Mouse (Mus musculus): ENCODE data around the gene Cav1. TPM values are rescaled to one million over a fixed set of nuclear protein-coding genes. Genes with fewer than 3 reads are reported as not detected.

Gene Cav1
- polyA plus RNA-seq (2016; fragmentation: Nextera tagmentation; extraction: Ambion mirVana): 15.3 and 22.4 TPM in 2 replicates

DNA sequence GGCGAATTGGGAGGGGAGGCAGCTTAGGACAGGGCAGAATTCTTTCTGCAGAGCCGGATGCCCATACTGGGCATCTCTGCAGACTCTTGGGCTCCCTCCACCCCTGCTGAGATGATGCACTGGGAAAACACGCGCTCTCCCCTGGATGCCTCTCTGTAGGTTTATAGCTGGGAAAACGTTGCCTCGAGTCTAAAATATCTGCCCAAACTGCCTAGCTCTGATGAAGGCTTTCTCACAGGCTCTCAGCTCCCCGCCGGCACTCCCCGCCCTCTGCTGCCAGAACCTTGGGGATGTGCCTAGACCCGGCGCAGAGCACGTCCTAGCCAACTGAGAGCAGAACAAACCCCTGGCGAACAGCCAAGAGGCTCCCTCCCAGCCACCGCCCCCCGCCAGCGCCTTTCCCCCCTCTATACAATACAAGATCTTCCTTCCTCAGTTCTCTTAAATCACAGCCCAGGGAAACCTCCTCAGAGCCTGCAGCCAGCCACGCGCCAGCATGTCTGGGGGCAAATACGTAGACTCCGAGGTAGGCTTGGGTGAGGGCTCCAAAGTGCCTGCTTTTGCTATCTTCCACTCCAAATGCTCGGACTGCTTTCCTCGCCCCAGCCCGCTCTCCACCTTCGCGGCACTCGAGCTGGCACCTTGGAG lies at the start of gene Cav1:
Gene Cav1, plus strand, starts transcription at position 382 of the 648 bp plus-strand sequence.
- under 1% methylated on average over 26 of the region's 26 CpGs for WGBS
- peaks cover 42% of the 10 kb centered on the region for H3K27me3 ChIP-seq (ENCODE audit: low read depth, poor library complexity, severe bottlenecking)
- peak within 1 kb of the TSS; percentile 55 for H3K4me3 ChIP-seq
- H3K4me1 ChIP-seq: peaks cover 24% of the 10 kb centered on the region
- H3K27ac ChIP-seq: peak within 1 kb of the TSS; percentile 46; the same call in 1 of the 2 replicates
- peak; percentile 70 for DNase-seq (ENCODE audit: low spot score)
- H3K9me3 ChIP-seq (replicated peaks): no peaks in the 10 kb centered on the region
- no peaks in the 10 kb centered on the region for H3K36me3 ChIP-seq

DNA sequence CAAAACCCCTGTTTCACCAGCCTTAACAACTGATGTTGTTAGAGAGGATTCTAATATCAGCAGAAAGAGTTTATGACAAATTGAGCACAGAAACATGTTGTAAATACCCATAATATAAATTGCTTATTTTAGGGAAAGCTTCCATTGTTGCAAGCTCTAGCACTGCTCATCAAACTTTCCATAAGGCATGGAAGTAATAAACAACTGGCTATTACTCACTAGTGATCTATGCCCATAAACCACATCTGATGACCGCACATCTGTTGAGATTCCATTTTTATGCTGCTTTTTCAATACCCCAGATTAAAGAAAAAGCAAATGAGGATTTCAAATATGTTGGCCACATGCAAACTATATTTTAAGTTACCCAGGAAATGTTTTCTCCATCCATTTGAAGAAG lies 48.0 kb upstream of the Cav1 start:
- DNase-seq (ENCODE audit: low spot score): no peak
- H3K27ac ChIP-seq: no peak overlapping the region
- WGBS: 93% methylated on average over 1 of the region's 1 CpGs

DNA sequence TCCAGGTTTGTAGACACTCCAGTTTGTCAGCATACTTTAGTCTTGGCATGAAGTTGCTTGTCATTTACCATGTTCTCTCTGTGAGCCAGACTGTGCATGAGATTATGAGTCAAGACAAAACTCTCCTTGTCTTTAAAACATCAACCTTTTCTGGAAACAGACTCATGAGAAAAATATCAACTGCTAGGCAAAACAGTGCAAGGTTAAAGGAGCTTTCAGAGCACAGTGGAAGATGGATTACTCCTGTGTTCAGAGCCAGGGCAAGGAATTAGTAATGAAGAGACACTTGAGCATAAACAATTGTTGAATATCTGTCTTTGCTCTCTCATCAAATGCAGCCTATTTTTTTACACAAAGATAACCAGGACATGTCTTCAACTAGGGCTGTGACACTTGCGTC lies 47.2 kb upstream of the Cav1 start:
- 88% methylated on average over 1 of the region's 1 CpGs for WGBS
- no peak for DNase-seq (ENCODE audit: low spot score)
- H3K27me3 ChIP-seq (ENCODE audit: low read depth, poor library complexity, severe bottlenecking): no peaks in the 10 kb centered on the region
- no peaks in the 10 kb centered on the region for H3K9me3 ChIP-seq (replicated peaks)
- H3K36me3 ChIP-seq: no peaks in the 10 kb centered on the region
- no peaks in the 10 kb centered on the region for H3K4me1 ChIP-seq
- H3K27ac ChIP-seq: no peak overlapping the region
- no peak overlapping the region for H3K4me3 ChIP-seq

More for the DNA sequence above, 48.0 kb upstream of the Cav1 start:
- H3K36me3 ChIP-seq: no peaks in the 10 kb centered on the region
- H3K4me1 ChIP-seq: no peaks in the 10 kb centered on the region
- no peaks in the 10 kb centered on the region for H3K27me3 ChIP-seq (ENCODE audit: low read depth, poor library complexity, severe bottlenecking)
- H3K9me3 ChIP-seq (replicated peaks): no peaks in the 10 kb centered on the region
- H3K4me3 ChIP-seq: no peak overlapping the region

DNA sequence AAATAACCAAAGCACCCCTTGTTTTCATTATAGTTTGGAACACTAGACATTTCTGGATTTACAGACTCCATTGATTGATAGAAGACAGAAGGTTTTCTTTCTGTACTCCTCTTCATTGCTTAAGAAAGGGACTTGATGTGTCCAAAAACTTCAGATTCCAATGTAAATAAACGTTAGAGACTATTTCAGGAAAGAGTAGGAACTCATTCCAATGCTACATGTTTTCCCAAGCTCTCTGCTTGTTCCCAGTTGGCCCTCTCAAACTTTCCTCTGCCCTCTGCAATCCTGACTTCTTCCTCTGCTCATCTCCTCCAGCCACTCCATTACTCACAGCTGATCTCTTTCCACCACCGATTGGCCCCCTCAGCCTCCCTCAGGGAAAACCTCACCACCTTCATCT lies 43.3 kb upstream of the Cav1 start:
- no peaks in the 10 kb centered on the region for H3K27me3 ChIP-seq (ENCODE audit: low read depth, poor library complexity, severe bottlenecking)
- H3K4me3 ChIP-seq: no peak overlapping the region
- H3K9me3 ChIP-seq (replicated peaks): no peaks in the 10 kb centered on the region
- DNase-seq (ENCODE audit: low spot score): no peak
- no peak overlapping the region for H3K27ac ChIP-seq
- WGBS: 63% methylated on average over 2 of the region's 2 CpGs
- no peaks in the 10 kb centered on the region for H3K4me1 ChIP-seq
- no peaks in the 10 kb centered on the region for H3K36me3 ChIP-seq

DNA sequence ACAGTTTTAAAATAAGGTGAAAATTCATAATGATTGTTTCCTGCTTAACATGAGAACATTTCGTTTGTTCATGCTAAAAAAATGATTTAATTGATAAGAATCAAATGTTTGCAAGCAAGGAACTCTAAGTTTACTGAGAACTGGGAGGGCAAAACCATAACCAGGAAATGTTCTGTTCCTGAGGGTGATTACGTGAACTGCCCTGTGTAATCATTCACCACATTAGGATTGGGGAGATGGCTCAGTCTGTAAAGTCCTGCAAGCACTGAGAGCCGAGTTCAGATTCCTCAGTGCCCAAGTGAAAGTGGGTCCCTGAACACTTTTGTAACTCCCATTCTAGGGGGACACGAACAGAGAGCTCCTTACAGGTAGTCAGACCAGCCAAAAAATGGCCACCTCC lies 41.1 kb upstream of the Cav1 start:
- Histone ChIP-seq H3K27ac (no peak overlapping the region), H3K36me3 (no peaks in the 10 kb centered on the region), H3K4me3 (no peak overlapping the region), H3K4me1 (no peaks in the 10 kb centered on the region), H3K9me3 (replicated peaks) (no peaks in the 10 kb centered on the region), H3K27me3 (ENCODE audit: low read depth, poor library complexity, severe bottlenecking) (no peaks in the 10 kb centered on the region)
- 74% methylated on average over 4 of the region's 4 CpGs for WGBS
- no peak for DNase-seq (ENCODE audit: low spot score)

DNA sequence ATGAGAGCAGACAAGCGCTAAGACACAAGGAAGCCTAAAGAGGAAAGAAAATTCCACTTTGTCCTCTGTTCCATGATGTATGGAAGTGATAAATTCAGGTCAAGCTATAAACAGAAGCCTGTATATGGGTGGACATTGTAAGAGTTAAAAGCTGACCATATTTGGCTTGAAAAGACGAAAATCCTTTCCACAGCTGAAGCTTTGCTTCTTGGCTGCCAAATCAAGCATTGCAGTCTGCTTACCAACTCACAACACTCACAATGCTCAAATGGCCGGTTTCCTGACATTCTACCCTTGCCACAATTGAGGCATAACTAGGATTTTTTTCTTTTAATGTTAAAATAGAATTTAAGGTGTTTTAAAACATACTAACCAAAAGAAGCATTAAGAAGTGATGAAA lies 39.7 kb upstream of the Cav1 start:
- Histone ChIP-seq H3K4me3 (no peak overlapping the region), H3K27ac (no peak overlapping the region), H3K27me3 (ENCODE audit: low read depth, poor library complexity, severe bottlenecking) (no peaks in the 10 kb centered on the region), H3K36me3 (no peaks in the 10 kb centered on the region), H3K4me1 (no peaks in the 10 kb centered on the region), H3K9me3 (replicated peaks) (no peaks in the 10 kb centered on the region)
- 90% methylated on average over 3 of the region's 3 CpGs for WGBS
- DNase-seq (ENCODE audit: low spot score): no peak

DNA sequence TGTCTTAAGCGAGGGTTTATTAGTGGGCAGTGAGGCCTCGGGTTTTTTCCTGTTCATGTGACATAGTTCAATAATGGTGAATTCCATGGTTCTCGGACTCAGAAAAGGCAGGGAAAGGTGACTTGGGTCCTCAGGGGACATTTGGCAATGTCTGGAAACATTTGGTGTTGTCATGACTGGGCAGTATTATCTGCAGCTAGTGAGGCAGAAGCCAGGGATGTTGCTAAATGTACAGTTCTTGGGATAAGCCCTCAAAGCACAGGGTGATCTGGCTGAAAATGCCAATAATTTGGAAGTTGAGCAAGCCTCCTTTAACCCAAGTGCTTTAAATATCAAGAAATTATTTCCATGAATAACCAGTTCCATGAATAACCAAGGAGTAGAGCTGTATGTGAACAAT lies 27.8 kb upstream of the Cav1 start:
- H3K27me3 ChIP-seq (ENCODE audit: low read depth, poor library complexity, severe bottlenecking): peaks cover 29% of the 10 kb centered on the region
- WGBS: 87% methylated on average over 3 of the region's 3 CpGs
- DNase-seq (ENCODE audit: low spot score): no peak
- no peaks in the 10 kb centered on the region for H3K9me3 ChIP-seq (replicated peaks)
- peaks cover 17% of the 10 kb centered on the region for H3K4me1 ChIP-seq
- H3K27ac ChIP-seq: no peak overlapping the region
- H3K4me3 ChIP-seq: no peak overlapping the region
- no peaks in the 10 kb centered on the region for H3K36me3 ChIP-seq

DNA sequence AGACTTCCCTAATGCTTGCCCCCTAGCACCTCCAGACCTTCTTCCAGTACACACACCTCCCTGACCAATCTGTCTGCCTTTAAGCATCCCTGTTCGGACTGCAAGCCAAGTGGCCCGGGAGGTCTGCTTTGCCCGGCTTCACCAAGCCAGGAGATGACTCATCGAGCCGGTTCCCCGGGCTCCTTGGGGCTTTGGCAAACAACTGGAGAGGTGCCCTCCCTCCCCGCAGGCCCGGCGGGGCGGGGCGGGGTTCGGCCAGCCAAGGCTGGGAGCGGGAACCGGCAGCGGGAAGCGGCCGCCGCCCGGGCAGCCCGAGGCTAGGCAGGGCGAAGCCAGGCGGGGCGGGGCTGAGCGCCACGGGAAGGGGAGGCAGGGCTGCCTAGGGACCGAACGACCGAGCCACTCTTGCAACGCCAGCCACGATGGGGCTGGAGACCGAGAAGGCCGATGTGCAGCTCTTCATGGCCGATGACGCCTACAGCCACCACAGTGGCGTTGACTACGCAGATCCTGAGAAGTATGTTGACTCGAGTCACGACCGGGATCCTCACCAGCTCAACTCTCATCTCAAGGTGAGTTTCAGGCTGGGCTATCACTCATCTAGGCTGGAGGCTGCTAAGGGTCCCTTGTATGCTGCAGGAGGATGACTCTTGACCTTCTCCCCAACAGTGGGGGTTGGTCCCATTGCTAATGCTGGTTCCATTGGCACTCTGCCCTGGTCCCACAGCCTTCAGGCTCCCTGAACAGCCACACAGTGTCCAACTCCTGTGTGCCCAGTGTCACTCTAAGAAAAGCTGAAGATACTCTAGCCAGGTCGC lies 25.0 kb upstream of the Cav1 start, which contains the start of gene Cav2:
Gene Cav2, plus strand, starts transcription at position 247 of the 818 bp plus-strand sequence.
- DNase-seq (ENCODE audit: low spot score): peak; percentile 68
- Histone ChIP-seq H3K4me1 (peaks cover 17% of the 10 kb centered on the region), H3K27ac (peak within 1 kb of the TSS; percentile 77), H3K9me3 (replicated peaks) (no peaks in the 10 kb centered on the region), H3K27me3 (ENCODE audit: low read depth, poor library complexity, severe bottlenecking) (peaks cover 29% of the 10 kb centered on the region), H3K36me3 (no peaks in the 10 kb centered on the region), H3K4me3 (peak within 1 kb of the TSS; percentile 64)
- 2% methylated on average over 40 of the region's 40 CpGs for WGBS

DNA sequence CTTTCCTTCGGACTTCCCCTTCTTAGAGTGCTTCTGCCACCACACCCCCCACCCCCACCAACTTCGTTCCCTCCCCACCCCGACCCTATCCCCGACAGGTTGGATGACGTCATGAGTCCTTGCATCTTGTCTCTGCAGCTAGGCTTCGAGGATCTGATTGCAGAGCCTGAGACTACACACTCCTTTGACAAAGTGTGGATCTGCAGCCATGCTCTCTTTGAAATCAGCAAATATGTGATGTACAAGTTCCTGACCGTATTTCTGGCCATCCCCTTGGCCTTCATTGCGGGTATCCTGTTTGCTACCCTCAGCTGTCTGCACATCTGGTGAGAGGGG lies 24.4 kb upstream of the Cav1 start:
- H3K27ac ChIP-seq: peak overlapping the region; percentile 77; the same call in 1 of the 2 replicates
- peak overlapping the region; percentile 64 for H3K4me3 ChIP-seq
- no peak for DNase-seq (ENCODE audit: low spot score)
- H3K4me1 ChIP-seq: peaks cover 17% of the 10 kb centered on the region
- H3K9me3 ChIP-seq (replicated peaks): no peaks in the 10 kb centered on the region
- no peaks in the 10 kb centered on the region for H3K36me3 ChIP-seq
- peaks cover 29% of the 10 kb centered on the region for H3K27me3 ChIP-seq (ENCODE audit: low read depth, poor library complexity, severe bottlenecking)
- WGBS: 31% methylated on average over 8 of the region's 8 CpGs

DNA sequence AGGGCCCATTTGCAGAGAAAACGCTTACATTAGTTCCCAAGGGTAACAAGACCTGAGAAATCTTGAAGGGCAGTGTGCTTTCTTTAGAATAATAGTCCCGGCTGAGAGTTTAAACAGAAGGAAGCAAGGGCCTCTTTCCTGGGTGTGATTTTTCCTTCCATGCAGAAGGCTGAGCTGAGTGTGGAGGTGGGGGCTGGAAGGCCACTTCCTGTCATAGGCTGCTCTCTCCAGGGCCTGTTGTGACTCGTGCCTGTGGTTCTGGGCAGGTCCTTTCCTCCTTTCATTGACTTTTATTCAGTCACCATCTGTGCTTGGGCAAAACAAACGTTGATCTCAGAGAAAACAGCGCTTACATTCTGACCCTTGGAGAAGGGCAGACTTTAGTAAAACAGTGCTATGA lies 24.0 kb upstream of the Cav1 start:
- H3K27ac ChIP-seq: no peak overlapping the region
- peaks cover 29% of the 10 kb centered on the region for H3K27me3 ChIP-seq (ENCODE audit: low read depth, poor library complexity, severe bottlenecking)
- H3K4me3 ChIP-seq: 0 out of 2 replicates have a peak overlapping the region, but pooled peaks have one; percentile 64
- 52% methylated on average over 5 of the region's 5 CpGs for WGBS
- DNase-seq (ENCODE audit: low spot score): no peak
- no peaks in the 10 kb centered on the region for H3K9me3 ChIP-seq (replicated peaks)
- H3K4me1 ChIP-seq: peaks cover 17% of the 10 kb centered on the region
- H3K36me3 ChIP-seq: no peaks in the 10 kb centered on the region

DNA sequence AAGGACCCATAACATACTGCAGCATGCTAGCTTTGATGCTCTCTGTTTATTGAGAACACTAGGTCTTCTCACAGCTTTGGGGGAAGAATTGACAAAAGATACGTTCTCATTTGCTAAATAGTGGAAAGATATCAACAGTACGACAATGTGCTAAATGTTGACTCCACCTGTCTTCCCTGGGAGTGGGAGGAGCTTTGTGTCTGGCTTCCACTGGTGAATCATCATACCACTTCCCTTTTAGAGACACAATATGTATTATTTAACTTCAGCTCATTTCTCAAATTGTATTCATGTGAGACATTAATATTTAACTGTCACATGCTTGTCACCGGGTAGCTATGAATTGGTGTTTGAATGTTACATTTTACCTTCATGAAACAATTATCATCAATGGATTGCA lies 22.3 kb upstream of the Cav1 start:
- Histone ChIP-seq H3K9me3 (replicated peaks) (no peaks in the 10 kb centered on the region), H3K27ac (no peak overlapping the region), H3K4me3 (no peak overlapping the region), H3K36me3 (no peaks in the 10 kb centered on the region), H3K4me1 (peaks cover 17% of the 10 kb centered on the region), H3K27me3 (ENCODE audit: low read depth, poor library complexity, severe bottlenecking) (peaks cover 29% of the 10 kb centered on the region)
- DNase-seq (ENCODE audit: low spot score): no peak
- WGBS: 87% methylated on average over 3 of the region's 3 CpGs

DNA sequence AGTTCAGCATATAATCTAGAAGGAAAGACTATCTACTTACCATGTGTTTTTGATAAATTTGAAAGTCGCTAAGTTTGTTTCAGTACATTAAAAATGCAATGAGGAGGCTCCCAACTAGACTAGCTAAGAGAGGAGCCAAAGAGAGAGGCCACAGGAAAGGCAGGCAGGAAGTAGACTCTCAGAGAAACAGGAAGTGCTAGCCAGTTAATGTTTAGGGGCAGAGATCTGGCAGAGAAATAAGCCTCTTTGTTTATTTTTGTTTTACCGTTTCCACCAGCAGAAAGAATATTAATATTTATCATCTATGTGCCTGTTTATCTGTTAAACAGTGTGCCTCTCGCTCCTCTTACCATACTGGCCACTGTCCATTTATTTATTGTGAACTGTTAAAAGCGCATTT lies 19.8 kb upstream of the Cav1 start:
- H3K9me3 ChIP-seq (replicated peaks): no peaks in the 10 kb centered on the region
- 85% methylated on average over 4 of the region's 4 CpGs for WGBS
- no peak for DNase-seq (ENCODE audit: low spot score)
- no peaks in the 10 kb centered on the region for H3K36me3 ChIP-seq
- peaks cover 9% of the 10 kb centered on the region for H3K4me1 ChIP-seq
- H3K27ac ChIP-seq: 0 out of 2 replicates have a peak overlapping the region, but pooled peaks have one; percentile 19
- peaks cover 9% of the 10 kb centered on the region; the same call in 1 of the 2 replicates for H3K27me3 ChIP-seq (ENCODE audit: low read depth, poor library complexity, severe bottlenecking)
- no peak overlapping the region for H3K4me3 ChIP-seq

DNA sequence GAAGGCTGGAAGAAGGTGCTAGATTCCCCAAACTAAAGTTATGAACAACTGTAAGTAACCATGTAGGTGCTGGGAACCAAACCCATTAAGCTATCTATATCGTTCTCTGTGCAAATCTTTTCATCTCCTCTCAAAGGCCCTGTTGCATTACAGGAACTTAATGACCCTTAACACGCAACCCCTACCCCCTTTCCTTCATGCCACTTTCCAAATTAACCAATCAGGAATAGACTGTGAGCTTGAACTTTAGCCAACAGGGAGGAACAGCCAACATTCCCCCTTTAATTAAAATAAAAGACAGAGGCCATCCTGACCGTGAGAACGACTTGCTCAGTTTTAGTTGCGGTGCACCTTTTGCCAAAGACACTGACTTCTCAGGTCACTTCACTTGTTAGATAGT lies 11.0 kb upstream of the Cav1 start:
- 88% methylated on average over 5 of the region's 5 CpGs for WGBS
- Histone ChIP-seq H3K27ac (no peak overlapping the region), H3K9me3 (replicated peaks) (no peaks in the 10 kb centered on the region), H3K4me3 (no peak overlapping the region), H3K27me3 (ENCODE audit: low read depth, poor library complexity, severe bottlenecking) (no peaks in the 10 kb centered on the region), H3K36me3 (no peaks in the 10 kb centered on the region), H3K4me1 (no peaks in the 10 kb centered on the region)
- DNase-seq (ENCODE audit: low spot score): no peak
